Mouse (Mus musculus) retina, postnatal 7 days (tissue): ENCODE measurements around the gene Galk1.
A peak's percentile ranks its signal among the peaks of the same experiment; 100 is the strongest.

Source experiments
- DNase-seq: peaks from one replicate; pipeline ENCODE4 v3.0.0-alpha.2; 2012; ENCODE audit warnings: low read depth, low spot score

Galk1 gene

GRCm38 (mm10) chr11:116012262-116012947 is at the start of gene Galk1:
Galk1 (minus strand) TSS chr11:116012719.
- DNase-seq: peak; percentile 75

GRCm38 (mm10) chr11:116061641-116062415 is 49.3 kb upstream of the Galk1 start:
- DNase-seq: no peak

GRCm38 (mm10) chr11:116060596-116060995 is 48.1 kb upstream of the Galk1 start:
- no peak for DNase-seq

- no peak for DNase-seq
These were observed 47.1 kb upstream of the Galk1 start for GRCm38 (mm10) chr11:116059691-116060025.

- DNase-seq: no peak
These were observed 46.6 kb upstream of the Galk1 start for GRCm38 (mm10) chr11:116058868-116059690.

GRCm38 (mm10) chr11:116058022-116058614 is 45.6 kb upstream of the Galk1 start:
- no peak for DNase-seq

GRCm38 (mm10) chr11:116057237-116057881 is 44.8 kb upstream of the Galk1 start:
- no peak for DNase-seq

GRCm38 (mm10) chr11:116055873-116056272 is 43.4 kb upstream of the Galk1 start:
- DNase-seq: no peak

- DNase-seq: no peak
These were observed 41.2 kb upstream of the Galk1 start for GRCm38 (mm10) chr11:116053510-116054229.

- no peak for DNase-seq
These were observed 37.7 kb upstream of the Galk1 start for GRCm38 (mm10) chr11:116050196-116050595.

- DNase-seq: no peak
These were observed 37.1 kb upstream of the Galk1 start for GRCm38 (mm10) chr11:116049610-116050009.

- no peak for DNase-seq
These were observed 32.7 kb upstream of the Galk1 start for GRCm38 (mm10) chr11:116045173-116045572.

GRCm38 (mm10) chr11:116043286-116043685 is 30.8 kb upstream of the Galk1 start:
- no peak for DNase-seq

GRCm38 (mm10) chr11:116042372-116043138 is 30.0 kb upstream of the Galk1 start:
- DNase-seq: no peak

GRCm38 (mm10) chr11:116041833-116042232 is 29.3 kb upstream of the Galk1 start:
- DNase-seq: no peak

GRCm38 (mm10) chr11:116040593-116040992 is 28.1 kb upstream of the Galk1 start:
- no peak for DNase-seq

GRCm38 (mm10) chr11:116037826-116038225 is 25.3 kb upstream of the Galk1 start:
- no peak for DNase-seq

- no peak for DNase-seq
These were observed 24.2 kb upstream of the Galk1 start for GRCm38 (mm10) chr11:116036671-116037070.

- DNase-seq: no peak
These were observed 22.1 kb upstream of the Galk1 start for GRCm38 (mm10) chr11:116034584-116034983.
